Mouse (Mus musculus) spleen, adult 2 months (tissue): ENCODE data around the gene Smim24. TPM values are rescaled to one million over a fixed set of nuclear protein-coding genes. Genes with fewer than 3 reads are reported as not detected.

Experiments
- DNase-seq, 2 experiments: peaks; one replicate each; pipeline versions ENCODE4 v3.0.0 to v3.0.0-alpha.2; 2012 to 2021; ENCODE audit warnings: low spot score in 2 of 2, low read depth in 1 of 2
- H3K27ac ChIP-seq: fragments of 200-500 bp; 2 replicates; pipeline ENCODE4 v1.5.1; 2012; ENCODE audit warnings: low read length, inconsistent platforms; ENCODE audit not compliant: insufficient read depth
- H3K27me3 ChIP-seq: fragments of 200-500 bp; 2 replicates; pipeline ENCODE4 v1.6.1; 2012; ENCODE audit warnings: mild to moderate bottlenecking, moderate library complexity, low read length, inconsistent platforms; ENCODE audit not compliant: control insufficient read depth, insufficient read depth
- H3K36me3 ChIP-seq: fragments of 200-500 bp; 2 replicates; pipeline ENCODE4 v1.6.1; 2012; ENCODE audit warnings: mild to moderate bottlenecking, low read length, inconsistent platforms; ENCODE audit not compliant: control insufficient read depth, insufficient read depth
- H3K4me1 ChIP-seq: fragments of 200-500 bp; 2 replicates; pipeline ENCODE4 v1.6.1; 2011; ENCODE audit warnings: inconsistent platforms; ENCODE audit not compliant: control insufficient read depth, insufficient read depth, insufficient read length
- H3K4me3 ChIP-seq: fragments of 200-500 bp; 2 replicates; pipeline ENCODE4 v1.5.1; 2011; ENCODE audit warnings: mild to moderate bottlenecking, inconsistent platforms; ENCODE audit not compliant: insufficient read depth, insufficient read length; ENCODE audit errors: extremely low read depth
- CTCF ChIP-seq: fragments of 200-500 bp; IDR thresholded peaks from 2 replicates; pipeline ENCODE4 v1.5.1; 2011; ENCODE audit warnings: mild to moderate bottlenecking, inconsistent platforms; ENCODE audit not compliant: insufficient read depth, insufficient read length, insufficient replicate concordance; ENCODE audit errors: extremely low read depth
- POLR2A ChIP-seq: fragments of 200-500 bp; IDR thresholded peaks from 2 replicates; pipeline ENCODE4 v1.6.1; 2011; ENCODE audit warnings: low read depth, low read length, inconsistent platforms
- whole genome bisulfite sequencing: fragments of 180-500 bp; shearing (Covaris S2); methylation state at CpG from one replicate; pipeline ENCODE4 v1.1.7; 2018; 5-methylcytosine and 5-hydroxymethylcytosine counted together
- polyA plus RNA-seq: library from polyadenylated mRNA; depleted of rRNA; stranded (reverse); fragments of >200 nt; gene quantifications from 2 replicates; pipeline ENCODE4 v1.2.3, GENCODE M21; 2012

The Smim24 gene
- polyA plus RNA-seq, 1 experiment, result 18.3 TPM

DNA sequence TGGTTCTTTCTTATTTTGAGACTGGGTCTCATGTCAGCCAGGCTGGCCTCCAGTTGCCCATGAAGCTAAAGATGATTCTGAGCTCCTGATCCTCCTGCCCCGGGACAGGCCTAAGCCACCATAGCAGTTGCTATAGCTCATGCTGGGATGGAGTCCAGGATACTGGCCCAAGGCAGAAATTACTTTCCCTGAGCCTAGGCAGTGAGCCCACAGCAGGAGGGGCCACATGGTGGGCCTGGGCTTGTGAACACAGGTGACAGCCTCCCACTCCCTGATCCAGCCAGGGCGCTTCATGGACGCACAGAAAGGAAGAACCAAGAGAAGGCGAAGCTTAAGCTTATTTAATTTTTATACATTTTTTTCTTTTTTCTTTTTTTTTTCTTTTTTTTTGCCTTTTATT lies 3.0 kb downstream of the Smim24 start:
- peaks cover 13% of the 10 kb centered on the region; the same call in 1 of the 2 replicates for H3K4me1 ChIP-seq
- H3K27me3 ChIP-seq, result no peaks in the 10 kb centered on the region
- H3K36me3 ChIP-seq, result peaks cover 12% of the 10 kb centered on the region
- no peak overlapping the region for H3K4me3 ChIP-seq
- TF ChIP-seq CTCF (no peak), POLR2A (no peak)
- 91% methylated on average over 4 of the region's 4 CpGs for WGBS
- no peak for DNase-seq
- no peak overlapping the region for H3K27ac ChIP-seq

GRCm38 (mm10) chr10:81396749-81397148 lies 3.9 kb downstream of the Smim24 start:
- H3K27ac ChIP-seq, result no peak overlapping the region
- no peak overlapping the region for H3K4me3 ChIP-seq
- WGBS, result 38% methylated on average over 5 of the region's 5 CpGs
- no peak for TF ChIP-seq CTCF
- TF ChIP-seq POLR2A, result no peak
- no peak for DNase-seq
- H3K4me1 ChIP-seq, result peaks cover 13% of the 10 kb centered on the region; the same call in 1 of the 2 replicates
- H3K36me3 ChIP-seq, result peaks cover 12% of the 10 kb centered on the region
- H3K27me3 ChIP-seq, result no peaks in the 10 kb centered on the region

DNA sequence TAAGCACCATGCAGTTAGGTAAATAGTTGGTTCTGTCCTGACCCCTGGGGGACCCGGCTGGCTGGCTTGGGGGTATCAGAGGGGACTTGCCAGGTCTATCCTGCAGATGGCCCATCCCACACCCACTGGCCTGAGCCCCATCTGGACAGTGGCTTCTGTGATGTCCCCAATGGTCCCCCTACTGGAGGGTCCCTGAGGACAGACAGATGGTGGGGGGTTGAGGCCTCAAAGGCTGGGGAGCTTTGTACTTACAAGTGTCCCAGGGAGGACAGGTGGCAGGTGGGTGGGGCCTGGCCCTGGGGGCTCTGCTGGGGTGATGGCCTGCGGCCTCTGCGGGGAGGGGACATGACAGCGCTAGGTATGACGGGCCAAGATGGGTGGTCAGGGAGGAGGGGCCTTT lies 6.4 kb downstream of the Smim24 start:
- Histone ChIP-seq H3K36me3 (peaks cover 13% of the 10 kb centered on the region), H3K4me3 (no peak overlapping the region), H3K27ac (no peak overlapping the region), H3K4me1 (peaks cover under 1% of the 10 kb centered on the region; the same call in 1 of the 2 replicates), H3K27me3 (no peaks in the 10 kb centered on the region)
- WGBS, result 93% methylated on average over 5 of the region's 5 CpGs
- TF ChIP-seq POLR2A (no peak), CTCF (no peak)
- no peak for DNase-seq

DNA sequence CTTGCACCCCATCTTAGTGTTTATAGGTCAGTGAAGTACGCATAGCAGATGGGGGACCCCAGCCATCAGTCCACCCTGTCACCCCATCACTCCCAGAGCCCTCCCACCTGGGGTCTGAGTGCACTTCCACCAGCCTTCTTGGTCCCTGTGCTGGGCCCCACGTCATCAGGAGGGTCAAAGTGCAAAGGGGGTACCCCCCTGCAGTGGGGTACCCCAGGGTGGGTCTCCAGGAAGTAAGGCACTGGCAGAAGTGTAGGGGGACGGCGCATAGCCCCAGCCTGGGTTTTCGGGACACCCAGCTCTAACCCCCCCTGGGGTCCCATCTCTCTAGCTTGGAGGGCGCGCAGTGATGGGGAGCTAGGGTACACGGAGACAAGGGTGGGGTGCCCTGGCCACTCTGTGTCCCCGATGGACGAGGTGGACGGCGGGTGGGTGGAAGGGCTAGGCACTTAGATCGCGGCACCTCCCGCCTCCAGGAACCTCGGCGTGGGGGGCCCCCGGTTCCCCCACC lies 7.0 kb downstream of the Smim24 start:
- WGBS, result 93% methylated on average over 18 of the region's 18 CpGs
- DNase-seq, result no peak
- no peaks in the 10 kb centered on the region for H3K27me3 ChIP-seq
- H3K4me3 ChIP-seq, result no peak overlapping the region
- TF ChIP-seq POLR2A, result no peak
- TF ChIP-seq CTCF, result no peak
- H3K36me3 ChIP-seq, result peaks cover 15% of the 10 kb centered on the region
- H3K27ac ChIP-seq, result no peak overlapping the region
- peaks cover 6% of the 10 kb centered on the region for H3K4me1 ChIP-seq

DNA sequence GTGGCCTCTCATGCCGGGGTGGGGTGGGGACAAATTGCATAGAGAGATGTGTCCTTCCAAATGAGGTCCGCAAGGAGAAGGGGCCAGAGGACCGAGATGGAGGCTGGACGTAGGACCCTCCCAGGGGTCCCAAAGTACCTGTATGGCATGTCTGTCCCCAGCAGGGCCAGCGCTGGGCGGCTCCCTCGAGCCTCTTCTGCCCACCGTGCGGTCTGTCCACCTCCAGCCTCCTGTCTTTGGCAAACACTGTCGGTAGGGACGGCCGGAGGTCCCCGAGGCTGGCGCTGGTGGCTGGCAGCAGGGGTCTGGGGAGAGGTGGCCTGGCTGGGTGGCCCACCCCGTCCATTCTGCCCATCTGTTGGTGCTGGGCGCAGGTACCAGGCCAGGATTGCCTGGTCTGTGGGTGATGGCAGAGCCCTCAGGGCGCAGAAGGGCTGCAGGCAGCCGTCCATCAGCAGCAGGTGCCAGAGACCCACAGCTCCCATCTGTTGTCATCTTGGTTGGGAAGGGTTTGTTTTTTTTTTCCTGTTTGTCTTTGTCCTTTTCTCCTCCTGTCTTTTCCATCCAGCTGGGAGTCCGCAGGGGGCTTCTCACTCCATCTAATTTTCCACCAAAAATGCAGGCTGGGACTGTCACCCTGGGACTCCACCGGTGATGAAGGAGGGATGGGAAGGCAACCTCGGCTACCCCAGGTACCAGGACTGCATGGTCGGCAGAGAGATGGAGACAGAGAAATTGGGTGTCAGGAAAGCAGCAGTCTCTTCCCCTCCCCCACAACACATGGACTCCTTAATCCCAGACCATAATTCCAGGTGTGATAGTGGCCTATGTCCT lies 7.7 kb downstream of the Smim24 start:
- Histone ChIP-seq H3K27ac (no peak overlapping the region), H3K36me3 (peaks cover 15% of the 10 kb centered on the region), H3K27me3 (no peaks in the 10 kb centered on the region), H3K4me1 (peaks cover 8% of the 10 kb centered on the region), H3K4me3 (no peak overlapping the region)
- no peak for DNase-seq
- WGBS, result 92% methylated on average over 22 of the region's 22 CpGs
- no peak for TF ChIP-seq POLR2A
- TF ChIP-seq CTCF, result no peak

- Histone ChIP-seq H3K4me1 (peaks cover 8% of the 10 kb centered on the region), H3K27ac (no peak overlapping the region), H3K36me3 (peaks cover 15% of the 10 kb centered on the region), H3K4me3 (no peak overlapping the region), H3K27me3 (no peaks in the 10 kb centered on the region)
- 84% methylated on average over 10 of the region's 10 CpGs for WGBS
- no peak for DNase-seq
- no peak for TF ChIP-seq CTCF
- no peak for TF ChIP-seq POLR2A
Measured at GRCm38 (mm10) chr10:81401205-81401520, 8.3 kb downstream of the Smim24 start.
